Mouse (Mus musculus) lung, postnatal 0 days (tissue): ENCODE measurements around the gene Scgb1b17. TPM values are rescaled to one million over a fixed set of nuclear protein-coding genes. Genes with fewer than 3 reads are reported as not detected.
"Not testable (repeated sequence)": the region's sequence is repeated elsewhere in the genome, so short reads cannot be mapped to it uniquely, and the experiment has no call there.

ENCODE experiments used
- ATAC-seq: fragments of 200-750 bp; cut with Nextera tagmentation; 2 replicates; pipeline ENCODE4 v1.8.0; 2017; ENCODE audit warnings: moderate library complexity
- DNase-seq: peaks from one replicate; pipeline ENCODE4 v3.0.0-alpha.2; 2016; ENCODE audit warnings: low spot score
- H3K27ac ChIP-seq: fragments of 300-500 bp; sonication (generic); 2 replicates; pipeline ENCODE4 v1.5.1; 2014; ENCODE audit warnings: antibody characterized with exemption, mild to moderate bottlenecking, low read length, mixed read lengths
- H3K27me3 ChIP-seq: fragments of 300-500 bp; sonication (generic); replicated peaks from 2 replicates; pipeline ENCODE4 v1.6.1; 2014; ENCODE audit warnings: low read length, mixed read lengths; ENCODE audit not compliant: insufficient read depth
- H3K36me3 ChIP-seq: fragments of 300-500 bp; sonication (generic); 2 replicates; pipeline ENCODE4 v1.6.1; 2014; ENCODE audit warnings: low read length, mixed read lengths; ENCODE audit not compliant: insufficient read depth
- H3K4me1 ChIP-seq: fragments of 300-500 bp; sonication (generic); 2 replicates; pipeline ENCODE4 v1.6.1; 2014; ENCODE audit warnings: antibody characterized with exemption, low read depth, low read length, mixed read lengths; ENCODE audit not compliant: insufficient read depth
- H3K4me2 ChIP-seq: fragments of 300-500 bp; sonication (generic); replicated peaks from 2 replicates; pipeline ENCODE4 v1.6.1; 2014; ENCODE audit warnings: low read depth, mild to moderate bottlenecking, low read length, moderate library complexity, mixed read lengths
- H3K4me3 ChIP-seq: fragments of 300-500 bp; sonication (generic); 2 replicates; pipeline ENCODE4 v1.5.1; 2014; ENCODE audit warnings: low read depth, low read length
- H3K9ac ChIP-seq: fragments of 300-500 bp; sonication (generic); replicated peaks from 2 replicates; pipeline ENCODE4 v1.6.1; 2014; ENCODE audit warnings: low read depth, mild to moderate bottlenecking
- H3K9me3 ChIP-seq: fragments of 300-500 bp; sonication (generic); 2 replicates; pipeline ENCODE4 v1.6.1; 2016; ENCODE audit warnings: low read length, mixed read lengths
- polyA plus RNA-seq: library from polyadenylated mRNA; unstranded; fragments of >200 nt; fragmentation: Nextera tagmentation; extraction: Ambion mirVana; gene quantifications from 2 replicates; pipeline ENCODE4 v1.2.1, GENCODE M21; 2015

The Scgb1b17 gene
- not detected in 2 replicates for polyA plus RNA-seq

- H3K27me3 ChIP-seq, H3K4me2 ChIP-seq, H3K4me1 ChIP-seq, DNase-seq, H3K36me3 ChIP-seq, H3K9ac ChIP-seq, H3K9me3 ChIP-seq, H3K27ac ChIP-seq, ATAC-seq, H3K4me3 ChIP-seq: not testable (repeated sequence)
Measured at GRCm38 (mm10) chr7:33063149-33063548, at the start of gene Scgb1b17. Gene Scgb1b17, plus strand, starts transcription at chr7:33063449.

GRCm38 (mm10) chr7:33056461-33056860 lies 6.8 kb upstream of the Scgb1b17 start, which contains the start of gene Scgb2b17:
Gene Scgb2b17, minus strand, starts transcription at chr7:33056561.
- not testable (repeated sequence) for H3K4me1 ChIP-seq, H3K9ac ChIP-seq, H3K27me3 ChIP-seq, H3K27ac ChIP-seq, ATAC-seq, H3K4me2 ChIP-seq, DNase-seq, H3K4me3 ChIP-seq, H3K36me3 ChIP-seq, H3K9me3 ChIP-seq

Other genes starting within 250 kb of the Scgb1b17 start
- not detected in 2 replicates for gene Scgb2b15, start 233.8 kb upstream of the Scgb1b17 start, polyA plus RNA-seq
- not detected in 2 replicates for gene Scgb1b15, start 226.9 kb upstream of the Scgb1b17 start, polyA plus RNA-seq
- gene Scgb2b17, start 6.9 kb upstream of the Scgb1b17 start, polyA plus RNA-seq, result not detected in 2 replicates
- not detected in 2 replicates for gene Scgb2b18, start 110.4 kb downstream of the Scgb1b17 start, polyA plus RNA-seq
- gene Scgb1b18, start 122.1 kb downstream of the Scgb1b17 start, polyA plus RNA-seq, result not detected in 2 replicates
- not detected in 2 replicates for gene Scgb2b19, start 216.9 kb downstream of the Scgb1b17 start, polyA plus RNA-seq
- not detected in 2 replicates for gene Scgb1b19, start 223.8 kb downstream of the Scgb1b17 start, polyA plus RNA-seq